Mouse (Mus musculus): ENCODE measurements around the gene Cxcl15. TPM values are rescaled to one million over a fixed set of nuclear protein-coding genes. Genes with fewer than 3 reads are reported as not detected.
"Not testable (repeated sequence)": the region's sequence is repeated elsewhere in the genome, so short reads cannot be mapped to it uniquely, and the experiment has no call there.

Gene Cxcl15
- polyA plus RNA-seq, 1 experiment from 2014 or later, result not detected

- no peaks in the 10 kb centered on the region for H3K4me1 ChIP-seq
- H3K9ac ChIP-seq, result no peak overlapping the region
- no peaks in the 10 kb centered on the region for H3K9me3 ChIP-seq
- WGBS, result 88% methylated on average over 3 of the region's 3 CpGs
- no peak overlapping the region for H3K4me2 ChIP-seq
- H3K4me3 ChIP-seq, result no peak overlapping the region
- ATAC-seq (replicated peaks), result no peak
- H3K27me3 ChIP-seq (replicated peaks), result no peaks in the 10 kb centered on the region
- no peaks in the 10 kb centered on the region for H3K36me3 ChIP-seq (replicated peaks)
- no peak overlapping the region for H3K27ac ChIP-seq
These were observed 13.0 kb downstream of the Cxcl15 start for GRCm38 (mm10) chr5:90807176-90807950.

- H3K4me1 ChIP-seq, result no peaks in the 10 kb centered on the region
- ATAC-seq (replicated peaks), result no peak
- H3K27me3 ChIP-seq (replicated peaks), result no peaks in the 10 kb centered on the region
- no peak overlapping the region for H3K4me2 ChIP-seq
- no peak overlapping the region for H3K4me3 ChIP-seq
- H3K9me3 ChIP-seq, result no peaks in the 10 kb centered on the region
- no peaks in the 10 kb centered on the region for H3K36me3 ChIP-seq (replicated peaks)
- H3K9ac ChIP-seq, result no peak overlapping the region
- no peak overlapping the region for H3K27ac ChIP-seq
These were observed 25.4 kb downstream of the Cxcl15 start for GRCm38 (mm10) chr5:90819756-90820155.

- no peaks in the 10 kb centered on the region for H3K4me1 ChIP-seq
- WGBS, result 83% methylated on average over 11 of the region's 11 CpGs
- no peaks in the 10 kb centered on the region for H3K36me3 ChIP-seq (replicated peaks)
- H3K9ac ChIP-seq, result no peak overlapping the region
- no peaks in the 10 kb centered on the region for H3K27me3 ChIP-seq (replicated peaks)
- no peak overlapping the region for H3K4me3 ChIP-seq
- ATAC-seq (replicated peaks), result no peak
- no peak overlapping the region for H3K27ac ChIP-seq
- H3K9me3 ChIP-seq, result no peaks in the 10 kb centered on the region
- H3K4me2 ChIP-seq, result no peak overlapping the region
These were observed 37.9 kb downstream of the Cxcl15 start for GRCm38 (mm10) chr5:90832145-90832767.

- no peaks in the 10 kb centered on the region for H3K4me1 ChIP-seq
- H3K27ac ChIP-seq, result no peak overlapping the region
- no peak overlapping the region for H3K4me3 ChIP-seq
- H3K27me3 ChIP-seq (replicated peaks), result no peaks in the 10 kb centered on the region
- no peak overlapping the region for H3K4me2 ChIP-seq
- H3K9me3 ChIP-seq, result no peaks in the 10 kb centered on the region
- no peak overlapping the region for H3K9ac ChIP-seq
- H3K36me3 ChIP-seq (replicated peaks), result no peaks in the 10 kb centered on the region
- WGBS, result 91% methylated on average over 8 of the region's 8 CpGs
- no peak for ATAC-seq (replicated peaks)
These were observed 38.5 kb downstream of the Cxcl15 start for GRCm38 (mm10) chr5:90832768-90833388.

- H3K4me1 ChIP-seq, result no peaks in the 10 kb centered on the region
- no peak for ATAC-seq (replicated peaks)
- H3K9me3 ChIP-seq, result no peaks in the 10 kb centered on the region
- H3K4me3 ChIP-seq, result no peak overlapping the region
- H3K9ac ChIP-seq, result no peak overlapping the region
- no peak overlapping the region for H3K27ac ChIP-seq
- WGBS, result 96% methylated on average over 4 of the region's 4 CpGs
- H3K27me3 ChIP-seq (replicated peaks), result no peaks in the 10 kb centered on the region
- H3K4me2 ChIP-seq, result no peak overlapping the region
- H3K36me3 ChIP-seq (replicated peaks), result no peaks in the 10 kb centered on the region
These were observed 40.1 kb downstream of the Cxcl15 start for GRCm38 (mm10) chr5:90834436-90834835.

- no peaks in the 10 kb centered on the region for H3K27me3 ChIP-seq (replicated peaks)
- H3K4me1 ChIP-seq, result no peaks in the 10 kb centered on the region
- H3K27ac ChIP-seq, result no peak overlapping the region
- no peak overlapping the region for H3K4me2 ChIP-seq
- 83% methylated on average over 5 of the region's 5 CpGs for WGBS
- ATAC-seq (replicated peaks), result no peak
- H3K36me3 ChIP-seq (replicated peaks), result no peaks in the 10 kb centered on the region
- no peaks in the 10 kb centered on the region for H3K9me3 ChIP-seq
- no peak overlapping the region for H3K4me3 ChIP-seq
- no peak overlapping the region for H3K9ac ChIP-seq
These were observed 44.2 kb downstream of the Cxcl15 start for GRCm38 (mm10) chr5:90838582-90838981.

- Histone ChIP-seq H3K9ac (no peak overlapping the region), H3K36me3 (replicated peaks) (no peaks in the 10 kb centered on the region), H3K9me3 (no peaks in the 10 kb centered on the region), H3K4me1 (no peaks in the 10 kb centered on the region), H3K4me3 (no peak overlapping the region), H3K27me3 (replicated peaks) (no peaks in the 10 kb centered on the region), H3K4me2 (no peak overlapping the region), H3K27ac (no peak overlapping the region)
- 79% methylated on average over 7 of the region's 7 CpGs for WGBS
- no peak for ATAC-seq (replicated peaks)
These were observed 46.9 kb downstream of the Cxcl15 start for GRCm38 (mm10) chr5:90840902-90841869.

GRCm38 (mm10) chr5:90843891-90844290, 49.6 kb downstream of the Cxcl15 start:
- H3K9me3 ChIP-seq, result no peaks in the 10 kb centered on the region
- H3K36me3 ChIP-seq (replicated peaks), result no peaks in the 10 kb centered on the region
- H3K4me1 ChIP-seq, result no peaks in the 10 kb centered on the region
- ATAC-seq (replicated peaks), result no peak
- H3K27ac ChIP-seq, result no peak overlapping the region
- WGBS, result 88% methylated on average over 3 of the region's 3 CpGs
- no peaks in the 10 kb centered on the region for H3K27me3 ChIP-seq (replicated peaks)
- no peak overlapping the region for H3K4me3 ChIP-seq
- no peak overlapping the region for H3K4me2 ChIP-seq
- no peak overlapping the region for H3K9ac ChIP-seq

GRCm38 (mm10) chr5:90850096-90850495, 55.8 kb downstream of the Cxcl15 start:
- H3K4me2 ChIP-seq; H3K27ac ChIP-seq; H3K27me3 ChIP-seq (replicated peaks); H3K36me3 ChIP-seq (replicated peaks); H3K9ac ChIP-seq; ATAC-seq (replicated peaks); H3K4me1 ChIP-seq; H3K9me3 ChIP-seq; H3K4me3 ChIP-seq: not testable (repeated sequence)
- 95% methylated on average over 7 of the region's 7 CpGs for WGBS

- not testable (repeated sequence) for H3K4me1 ChIP-seq; ATAC-seq (replicated peaks)
These were observed 57.1 kb downstream of the Cxcl15 start for GRCm38 (mm10) chr5:90851391-90851790.

More at GRCm38 (mm10) chr5:90851391-90851790, 57.1 kb downstream of the Cxcl15 start:
- H3K4me2 ChIP-seq; H3K9me3 ChIP-seq; H3K4me3 ChIP-seq; H3K27me3 ChIP-seq (replicated peaks); H3K9ac ChIP-seq; H3K27ac ChIP-seq; H3K36me3 ChIP-seq (replicated peaks): not testable (repeated sequence)
- 94% methylated on average over 11 of the region's 11 CpGs for WGBS

Measured in midbrain, embryonic 15.5 days (tissue).